Mouse (Mus musculus): ENCODE measurements at regions not wholly inside any gene's neighbourhood (a gene's known extent, or its start where the extent isn't known, plus 50 kb on each side); places are given as distances from the start of the nearest gene placed in this dataset.

DNA sequence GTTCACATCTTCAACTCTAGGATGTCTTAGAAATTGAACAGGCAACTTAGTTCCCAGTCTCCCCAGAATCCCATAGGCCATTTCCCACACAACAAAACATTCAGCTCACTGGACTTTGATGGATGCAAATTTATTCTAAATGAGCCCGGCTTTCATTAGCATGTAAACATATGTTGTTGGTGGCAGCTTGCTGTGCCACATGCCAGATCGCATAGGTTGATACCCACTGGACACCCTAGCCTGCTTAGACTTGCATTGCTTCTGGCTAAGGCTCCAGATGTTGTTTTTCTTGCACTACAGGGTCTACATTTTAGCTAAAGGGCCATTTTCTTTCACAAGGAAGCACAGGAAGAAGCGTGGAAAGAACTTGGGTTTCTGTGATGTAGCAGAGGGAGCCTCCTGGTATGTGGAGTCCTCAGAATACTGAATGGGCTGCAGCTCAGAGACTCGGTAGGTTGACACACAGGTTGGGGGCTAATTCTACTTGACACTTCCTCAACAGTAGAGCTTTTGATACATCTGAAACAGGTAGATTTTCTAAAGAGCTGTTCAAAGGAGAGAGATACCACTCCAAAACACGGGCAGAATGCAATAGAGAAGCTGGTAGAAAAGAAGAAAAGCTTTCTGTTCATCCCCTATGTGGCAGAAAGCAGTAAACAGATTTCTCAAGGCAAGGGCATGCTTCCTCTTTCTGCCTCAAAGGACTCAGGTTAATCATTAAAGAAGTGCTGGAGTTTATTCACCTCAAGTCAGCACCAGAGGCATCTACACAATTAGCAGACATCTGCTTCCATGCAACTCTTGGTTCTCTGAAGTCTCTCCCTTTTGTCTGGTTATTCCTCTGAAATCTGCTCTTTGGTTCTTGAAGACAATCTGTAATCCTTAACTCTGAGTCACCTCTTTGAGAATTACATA is 153.9 kb upstream of the Pfkp start:
- no peaks in the 10 kb centered on the region for H3K27me3 ChIP-seq (ENCODE audit: insufficient read depth, low read length)
- ATAC-seq = no peak
- no peak overlapping the region for H3K9ac ChIP-seq
- no peak overlapping the region for H3K27ac ChIP-seq (ENCODE audit: low read depth, low read length)
- TF ChIP-seq CTCF (IDR thresholded peaks at IDR 0.05; ENCODE audit: low read depth) = no peak
- WGBS = 47% methylated on average over 5 of the region's 5 CpGs
- peak; percentile 2 for DNase-seq
- no peaks in the 10 kb centered on the region for H3K36me3 ChIP-seq (ENCODE audit: insufficient read depth)
- no peak overlapping the region for H3K4me3 ChIP-seq (ENCODE audit: low read depth, low read length)
- no peaks in the 10 kb centered on the region for H3K9me3 ChIP-seq (ENCODE audit: low read length)
- H3K4me1 ChIP-seq (ENCODE audit: insufficient read depth) = no peaks in the 10 kb centered on the region
- no peak overlapping the region for H3K4me2 ChIP-seq (ENCODE audit: low read depth)

DNA sequence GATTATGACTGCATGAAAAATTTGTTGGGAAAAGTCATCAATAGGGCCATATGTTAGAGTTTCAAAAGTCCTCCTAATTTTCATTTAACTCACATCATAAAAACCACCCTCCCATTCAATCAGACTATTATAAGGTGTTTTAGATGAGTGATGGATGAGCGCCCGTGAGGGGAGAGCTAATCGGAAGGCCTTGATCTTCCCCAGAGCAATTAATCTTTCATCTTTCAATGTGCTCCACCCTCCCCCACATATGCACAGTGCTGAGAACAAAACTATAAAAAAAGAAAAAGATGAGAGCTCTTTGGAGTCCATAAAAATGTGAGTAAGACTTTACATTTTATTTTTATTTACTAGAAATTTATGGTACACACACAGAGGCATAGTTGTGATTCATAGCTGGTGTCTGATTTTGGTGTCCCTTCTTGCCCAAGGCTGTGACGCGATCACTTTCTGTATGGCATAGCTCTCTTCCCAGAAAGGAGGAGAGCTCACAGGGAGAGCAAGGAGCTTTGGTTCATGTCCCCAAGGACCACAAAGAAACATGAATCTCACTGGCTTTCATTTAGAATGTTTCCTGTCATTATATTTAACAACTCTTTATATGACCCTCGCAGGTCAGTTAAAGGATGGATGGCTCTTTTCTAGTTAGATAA is 119.5 kb upstream of the Pfkp start:
- 70% methylated on average over 6 of the region's 6 CpGs for WGBS
- H3K4me1 ChIP-seq (ENCODE audit: insufficient read depth) = no peaks in the 10 kb centered on the region
- no peak overlapping the region for H3K27ac ChIP-seq (ENCODE audit: low read depth, low read length)
- no peak overlapping the region for H3K4me2 ChIP-seq (ENCODE audit: low read depth)
- H3K4me3 ChIP-seq (ENCODE audit: low read depth, low read length) = no peak overlapping the region
- no peaks in the 10 kb centered on the region for H3K36me3 ChIP-seq (ENCODE audit: insufficient read depth)
- H3K9me3 ChIP-seq (ENCODE audit: low read length) = no peaks in the 10 kb centered on the region
- no peaks in the 10 kb centered on the region for H3K27me3 ChIP-seq (ENCODE audit: insufficient read depth, low read length)
- ATAC-seq = no peak
- DNase-seq = no peak
- no peak for TF ChIP-seq CTCF (IDR thresholded peaks at IDR 0.05; ENCODE audit: low read depth)
- no peak overlapping the region for H3K9ac ChIP-seq

DNA sequence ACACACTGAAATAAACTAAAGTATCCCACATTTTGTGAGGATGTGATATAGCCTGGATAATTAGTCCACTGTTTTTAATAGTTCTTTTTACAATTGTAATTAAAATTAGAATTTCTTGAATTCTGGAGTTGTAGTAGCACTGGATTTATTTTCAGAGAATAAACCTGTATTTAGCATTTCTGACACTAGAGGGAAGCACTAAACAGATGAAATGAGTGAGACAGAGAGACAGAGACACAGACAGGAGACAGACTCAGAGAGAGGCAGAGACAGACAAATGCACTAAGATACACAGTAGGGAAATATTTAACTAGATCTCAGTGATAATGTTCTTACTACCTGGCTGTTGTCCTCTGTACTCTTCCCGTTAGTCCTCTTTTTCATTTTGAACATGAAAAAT is 108.6 kb upstream of the Pfkp start:
- ATAC-seq (peak; percentile 43; the same call in 1 of the 2 replicates), DNase-seq (peak; percentile 35)
- 92% methylated on average over 1 of the region's 1 CpGs for WGBS
- H3K4me2 ChIP-seq (ENCODE audit: low read depth) = no peak overlapping the region
- H3K27ac ChIP-seq (ENCODE audit: low read depth, low read length) = no peak overlapping the region
- H3K4me3 ChIP-seq (ENCODE audit: low read depth, low read length) = no peak overlapping the region
- H3K9ac ChIP-seq = no peak overlapping the region
- peak; percentile 68 for TF ChIP-seq CTCF (IDR thresholded peaks at IDR 0.05; ENCODE audit: low read depth)
- no peaks in the 10 kb centered on the region for H3K36me3 ChIP-seq (ENCODE audit: insufficient read depth)
- H3K4me1 ChIP-seq (ENCODE audit: insufficient read depth) = no peaks in the 10 kb centered on the region
- H3K27me3 ChIP-seq (ENCODE audit: insufficient read depth, low read length) = no peaks in the 10 kb centered on the region
- H3K9me3 ChIP-seq (ENCODE audit: low read length) = no peaks in the 10 kb centered on the region

DNA sequence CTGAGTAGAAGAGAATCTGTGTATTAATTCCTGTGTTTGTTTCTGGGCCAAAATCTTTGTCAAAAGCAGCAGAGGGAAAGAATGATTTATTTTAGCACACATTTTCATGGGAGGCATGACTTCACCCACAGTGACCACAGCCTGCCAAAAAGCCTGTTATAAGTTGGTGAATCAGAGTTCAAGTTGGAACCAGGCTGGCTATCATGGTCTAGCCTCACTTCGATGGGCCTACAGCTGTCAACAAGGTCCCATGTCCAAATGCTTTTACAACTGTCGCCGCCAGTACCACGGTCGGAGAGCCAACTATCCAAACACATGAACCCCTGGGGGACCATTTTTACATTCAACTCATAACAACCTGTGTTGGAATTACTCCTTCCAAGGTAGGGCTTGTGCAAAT is 103.0 kb upstream of the Pfkp start:
- no peaks in the 10 kb centered on the region for H3K9me3 ChIP-seq (ENCODE audit: low read length)
- H3K9ac ChIP-seq = no peak overlapping the region
- H3K4me3 ChIP-seq (ENCODE audit: low read depth, low read length) = no peak overlapping the region
- DNase-seq = no peak
- no peak overlapping the region for H3K4me2 ChIP-seq (ENCODE audit: low read depth)
- H3K27me3 ChIP-seq (ENCODE audit: insufficient read depth, low read length) = no peaks in the 10 kb centered on the region
- TF ChIP-seq CTCF (IDR thresholded peaks at IDR 0.05; ENCODE audit: low read depth) = no peak
- H3K36me3 ChIP-seq (ENCODE audit: insufficient read depth) = no peaks in the 10 kb centered on the region
- no peaks in the 10 kb centered on the region for H3K4me1 ChIP-seq (ENCODE audit: insufficient read depth)
- H3K27ac ChIP-seq (ENCODE audit: low read depth, low read length) = no peak overlapping the region
- WGBS = 92% methylated on average over 5 of the region's 5 CpGs
- no peak for ATAC-seq

DNA sequence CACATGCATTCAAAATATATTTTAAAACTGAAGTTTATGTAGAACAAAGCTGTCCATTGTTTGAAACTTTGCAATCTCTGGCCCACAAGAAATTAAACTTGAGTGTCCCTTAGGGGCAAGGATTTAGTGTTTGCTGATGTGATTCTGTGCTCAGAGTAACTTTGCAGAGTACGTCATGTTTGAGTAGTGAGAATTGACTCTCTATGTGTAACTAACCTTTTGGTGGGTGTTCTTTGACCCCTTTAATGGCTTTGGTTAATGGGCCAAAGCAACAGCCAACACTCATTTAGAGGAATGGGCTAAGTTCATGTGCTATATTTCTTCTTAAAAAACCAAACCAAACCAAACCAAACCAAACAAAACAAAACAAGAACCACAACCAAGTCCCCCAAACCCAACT is 102.6 kb upstream of the Pfkp start:
- Histone ChIP-seq H3K27ac (ENCODE audit: low read depth, low read length) (no peak overlapping the region), H3K4me1 (ENCODE audit: insufficient read depth) (no peaks in the 10 kb centered on the region), H3K4me3 (ENCODE audit: low read depth, low read length) (no peak overlapping the region), H3K27me3 (ENCODE audit: insufficient read depth, low read length) (no peaks in the 10 kb centered on the region), H3K4me2 (ENCODE audit: low read depth) (no peak overlapping the region), H3K9me3 (ENCODE audit: low read length) (no peaks in the 10 kb centered on the region), H3K9ac (no peak overlapping the region), H3K36me3 (ENCODE audit: insufficient read depth) (no peaks in the 10 kb centered on the region)
- ATAC-seq = no peak
- no peak for TF ChIP-seq CTCF (IDR thresholded peaks at IDR 0.05; ENCODE audit: low read depth)
- no peak for DNase-seq
- 81% methylated on average over 1 of the region's 1 CpGs for WGBS

DNA sequence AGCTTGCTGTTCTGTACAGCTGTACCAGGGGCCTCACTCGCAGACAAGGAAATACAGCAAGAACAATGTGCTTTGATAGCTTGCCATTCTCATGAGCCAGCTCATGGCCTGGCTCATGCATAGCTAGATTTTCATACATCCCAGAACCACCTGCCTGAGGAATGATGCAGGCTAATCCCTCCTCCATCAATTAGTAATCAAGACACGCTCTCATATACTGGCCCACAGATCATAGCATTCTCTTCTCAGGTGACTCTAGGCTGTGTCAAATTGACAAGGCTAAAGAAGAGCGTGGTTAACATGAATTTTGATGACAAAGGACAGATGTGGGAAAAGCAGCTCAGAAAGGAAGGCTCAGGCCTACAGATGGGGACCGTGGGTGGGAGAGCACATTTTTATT is 93.3 kb upstream of the Pfkp start:
- Histone ChIP-seq H3K4me1 (ENCODE audit: insufficient read depth) (no peaks in the 10 kb centered on the region), H3K36me3 (ENCODE audit: insufficient read depth) (no peaks in the 10 kb centered on the region), H3K4me3 (ENCODE audit: low read depth, low read length) (no peak overlapping the region), H3K27ac (ENCODE audit: low read depth, low read length) (no peak overlapping the region), H3K27me3 (ENCODE audit: insufficient read depth, low read length) (no peaks in the 10 kb centered on the region), H3K9me3 (ENCODE audit: low read length) (no peaks in the 10 kb centered on the region), H3K4me2 (ENCODE audit: low read depth) (no peak overlapping the region), H3K9ac (no peak overlapping the region)
- WGBS = 78% methylated on average over 4 of the region's 4 CpGs
- no peak for ATAC-seq
- TF ChIP-seq CTCF (IDR thresholded peaks at IDR 0.05; ENCODE audit: low read depth) = no peak
- no peak for DNase-seq

DNA sequence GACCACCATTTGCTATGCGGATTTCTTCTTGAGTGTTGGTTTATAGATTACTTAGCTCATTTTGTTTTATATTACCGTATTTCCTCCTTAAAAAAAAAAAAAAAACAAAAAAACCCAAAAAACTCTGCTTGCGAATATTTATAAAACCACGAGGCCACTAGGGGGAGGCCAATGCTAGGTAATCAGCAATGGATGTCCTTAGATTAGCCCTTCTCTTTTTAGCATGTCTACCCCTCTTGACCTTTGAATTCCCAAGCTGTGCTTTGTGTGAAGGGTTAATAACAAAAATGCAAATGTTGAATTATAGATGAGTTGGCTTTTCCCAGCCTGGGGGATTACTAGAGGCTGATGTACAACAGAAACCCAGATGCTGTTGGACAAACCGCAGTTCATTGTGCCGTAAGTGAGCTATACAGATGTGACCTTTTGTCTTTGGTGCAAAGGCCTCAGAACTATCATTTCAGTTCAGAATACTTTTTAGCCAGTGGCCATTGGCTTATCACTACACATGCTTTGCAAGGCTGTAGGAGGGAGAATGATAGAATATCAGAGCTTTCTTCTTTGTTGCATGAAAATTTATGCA is 88.5 kb upstream of the Pfkp start:
- Histone ChIP-seq H3K27me3 (ENCODE audit: insufficient read depth, low read length) (no peaks in the 10 kb centered on the region), H3K27ac (ENCODE audit: low read depth, low read length) (no peak overlapping the region), H3K4me3 (ENCODE audit: low read depth, low read length) (no peak overlapping the region), H3K9me3 (ENCODE audit: low read length) (no peaks in the 10 kb centered on the region), H3K4me1 (ENCODE audit: insufficient read depth) (no peaks in the 10 kb centered on the region), H3K4me2 (ENCODE audit: low read depth) (no peak overlapping the region), H3K36me3 (ENCODE audit: insufficient read depth) (no peaks in the 10 kb centered on the region), H3K9ac (no peak overlapping the region)
- DNase-seq (peak; percentile 34), ATAC-seq (no peak; the same call in 1 of the 2 replicates)
- peak; percentile 59 for TF ChIP-seq CTCF (IDR thresholded peaks at IDR 0.05; ENCODE audit: low read depth)
- WGBS = 67% methylated on average over 6 of the region's 6 CpGs

All from forebrain, postnatal 0 days (tissue).